In genomic region chr1:24074396-24074795, GRCm38 (mm10) we compare ENCODE assay signal across 12 mouse cellular contexts. TPM values are rescaled to one million over a fixed set of nuclear protein-coding genes. Genes with fewer than 3 reads are reported as not detected.
DNase-seq lines count a peak whose midpoint lies in the region; ATAC-seq and TF ChIP-seq lines count a peak whose summit lies in the region.
"Had no signal": no experiment of that assay in that cellular context is flagged by ENCODE, and none has a peak within 500 bp of the region (broad histone marks: within the 10 kb centered on the region; RNA-seq: fewer than 3 reads in every experiment).

No protein-coding gene starts in this region.

- no peak for ATAC-seq in embryonic facial prominence, embryonic 14.5 days (ENCODE audit: low read depth)
- peak; percentile 27; the same call in 1 of the 2 replicates for ATAC-seq in midbrain, embryonic 12.5 days (ENCODE audit: low FRiP score, low read depth)
- ATAC-seq in intestine, postnatal 0 days = no peak

- 51% methylated on average over 2 of the region's 2 CpGs for WGBS in embryonic facial prominence, embryonic 14.5 days
- WGBS in embryonic facial prominence, embryonic 10.5 days = 85% methylated on average over 2 of the region's 2 CpGs
- WGBS in midbrain, embryonic 12.5 days = 70% methylated on average over 2 of the region's 2 CpGs
- WGBS in intestine, postnatal 0 days = 34% methylated on average over 2 of the region's 2 CpGs

- no peak overlapping the region for H3K9ac ChIP-seq in embryonic facial prominence, embryonic 14.5 days (ENCODE audit: low read depth, low read length)
- H3K9ac ChIP-seq in midbrain, embryonic 12.5 days (replicated peaks) = no peak overlapping the region
- no peak overlapping the region for H3K9ac ChIP-seq in intestine, postnatal 0 days (ENCODE audit: low read depth, low read length)
- H3K9ac ChIP-seq: kidney, embryonic 15.5 days had no signal

- intact Hi-C loops in left cerebral cortex, postnatal 4 days (cut with DNase I) = no loop called here

- H3K4me3 ChIP-seq in embryonic facial prominence, embryonic 14.5 days (ENCODE audit: low read depth, low read length) = no peak overlapping the region
- H3K4me3 ChIP-seq in embryonic facial prominence, embryonic 10.5 days = no peak overlapping the region
- H3K4me3 ChIP-seq in midbrain, embryonic 12.5 days = no peak overlapping the region
- no peak overlapping the region for H3K4me3 ChIP-seq in intestine, postnatal 0 days (ENCODE audit: low read depth, low read length)
- H3K4me3 ChIP-seq: kidney, embryonic 15.5 days had no signal

- H3K9me3 ChIP-seq in embryonic facial prominence, embryonic 14.5 days (ENCODE audit: control insufficient read depth, low read length) = no peaks in the 10 kb centered on the region
- no peaks in the 10 kb centered on the region for H3K9me3 ChIP-seq in embryonic facial prominence, embryonic 10.5 days
- H3K9me3 ChIP-seq in midbrain, embryonic 12.5 days = no peaks in the 10 kb centered on the region
- H3K9me3 ChIP-seq in intestine, postnatal 0 days (ENCODE audit: control insufficient read depth) = no peaks in the 10 kb centered on the region
- H3K9me3 ChIP-seq: kidney, embryonic 15.5 days had no signal

- H3K4me2 ChIP-seq in embryonic facial prominence, embryonic 14.5 days (ENCODE audit: low read depth, low read length) = no peak overlapping the region
- no peak overlapping the region for H3K4me2 ChIP-seq in midbrain, embryonic 12.5 days (replicated peaks)
- H3K4me2 ChIP-seq in intestine, postnatal 0 days (replicated peaks; ENCODE audit: low read depth) = no peak overlapping the region
- H3K4me2 ChIP-seq: kidney, embryonic 15.5 days had no signal

- H3K4me1 ChIP-seq in embryonic facial prominence, embryonic 14.5 days (ENCODE audit: control insufficient read depth, insufficient read depth, low read length) = no peaks in the 10 kb centered on the region
- no peaks in the 10 kb centered on the region for H3K4me1 ChIP-seq in embryonic facial prominence, embryonic 10.5 days
- no peaks in the 10 kb centered on the region for H3K4me1 ChIP-seq in midbrain, embryonic 12.5 days
- no peaks in the 10 kb centered on the region for H3K4me1 ChIP-seq in intestine, postnatal 0 days (replicated peaks; ENCODE audit: control insufficient read depth, insufficient read depth, low read length)
- H3K4me1 ChIP-seq: kidney, embryonic 15.5 days had no signal

- peaks cover 7% of the 10 kb centered on the region for H3K36me3 ChIP-seq in embryonic facial prominence, embryonic 14.5 days (ENCODE audit: control insufficient read depth, insufficient read depth, low read length)
- H3K36me3 ChIP-seq in embryonic facial prominence, embryonic 10.5 days (replicated peaks) = peaks cover 29% of the 10 kb centered on the region
- peaks cover 9% of the 10 kb centered on the region for H3K36me3 ChIP-seq in midbrain, embryonic 12.5 days
- H3K36me3 ChIP-seq in intestine, postnatal 0 days (ENCODE audit: control insufficient read depth, insufficient read depth) = peaks cover 5% of the 10 kb centered on the region; the same call in 1 of the 2 replicates

- TF ChIP-seq CTCF in intestine, postnatal 0 days (IDR thresholded peaks at IDR 0.05; ENCODE audit: low read depth) = no peak

- no peaks in the 10 kb centered on the region for H3K27me3 ChIP-seq in embryonic facial prominence, embryonic 14.5 days (replicated peaks; ENCODE audit: control insufficient read depth, insufficient read depth, low read length)
- no peaks in the 10 kb centered on the region for H3K27me3 ChIP-seq in embryonic facial prominence, embryonic 10.5 days (replicated peaks; ENCODE audit: low read depth, poor library complexity, severe bottlenecking)
- no peaks in the 10 kb centered on the region for H3K27me3 ChIP-seq in midbrain, embryonic 12.5 days
- H3K27me3 ChIP-seq in intestine, postnatal 0 days (replicated peaks; ENCODE audit: control insufficient read depth, insufficient read depth, low read length) = no peaks in the 10 kb centered on the region
- H3K27me3 ChIP-seq: kidney, embryonic 15.5 days had no signal

- H3K27ac ChIP-seq in embryonic facial prominence, embryonic 14.5 days (replicated peaks; ENCODE audit: low read depth, low read length) = no peak overlapping the region
- H3K27ac ChIP-seq in embryonic facial prominence, embryonic 10.5 days (replicated peaks) = no peak overlapping the region
- H3K27ac ChIP-seq in midbrain, embryonic 12.5 days (replicated peaks) = no peak overlapping the region
- no peak overlapping the region for H3K27ac ChIP-seq in intestine, postnatal 0 days (ENCODE audit: low read depth, low read length)
- H3K27ac ChIP-seq: kidney, embryonic 15.5 days had no signal

- peak; percentile 67 for DNase-seq in embryonic facial prominence, embryonic 14.5 days (ENCODE audit: low spot score)
- DNase-seq in embryonic facial prominence, embryonic 10.5 days (ENCODE audit: low spot score) = no peak
- peak; percentile 5 for DNase-seq in left cerebral cortex, postnatal 4 days
- DNase-seq in left cerebral cortex, adult 11 months (ENCODE audit: low spot score) = no peak
- DNase-seq in brain, adult 2 months (ENCODE audit: low read depth, low spot score) = peak; percentile 78
- DNase-seq in adrenal gland, postnatal 25 days = no peak
- DNase-seq: heart, adult 18-20 months; heart, postnatal 4 days; lung, postnatal 14 days had no signal

RNA-seq across cellular contexts. Expression of gene Fam135a, which starts 25.7 kb away (rescaled TPM):
- 25.5 and 27.8 TPM in 2 replicates for polyA plus RNA-seq in embryonic facial prominence, embryonic 14.5 days (2014; fragmentation: Nextera tagmentation; extraction: Ambion mirVana)
- polyA plus RNA-seq in embryonic facial prominence, embryonic 10.5 days (2016; fragmentation: Nextera tagmentation; extraction: Ambion mirVana) = 43.6 and 46.5 TPM in 2 replicates
- total RNA-seq in left cerebral cortex, postnatal 4 days (2021) = 10 to 100 TPM; 42.8 to 43.2 TPM
- 49.4 and 51.1 TPM in 2 replicates for polyA plus RNA-seq in midbrain, embryonic 12.5 days (2016; fragmentation: Nextera tagmentation; extraction: Ambion mirVana)
- total RNA-seq in adrenal gland, postnatal 25 days (2021) = 21.5 and 22.8 TPM in 2 replicates
- 20.8 and 25.0 TPM in 2 replicates for polyA plus RNA-seq in intestine, postnatal 0 days (2015; fragmentation: Nextera tagmentation; extraction: Ambion mirVana)

Comparison
In these comparisons a context has a peak if more than half of its experiments do, and no peak if none do; other contexts are left out.
1. DNase-seq: peak in embryonic facial prominence, embryonic 14.5 days (single experiment), left cerebral cortex, postnatal 4 days (single experiment) and brain, adult 2 months (single experiment); none in embryonic facial prominence, embryonic 10.5 days (single experiment), left cerebral cortex, adult 11 months (single experiment) and adrenal gland, postnatal 25 days (single experiment).